Mouse (Mus musculus) megakaryocyte, embryonic 14.5 days (primary cell): ENCODE data around the gene Hspa1l.

Source experiments
- FLI1 ChIP-seq: IDR thresholded peaks from 2 replicates; pipeline ENCODE4 v1.6.1; 2012; ENCODE audit warnings: low read length, inconsistent platforms, mixed read lengths
- GATA1 ChIP-seq: IDR thresholded peaks from 3 replicates; pipeline ENCODE4 v1.6.1; 2012; ENCODE audit warnings: mixed read lengths, low read length, inconsistent platforms, borderline replicate concordance

DNA sequence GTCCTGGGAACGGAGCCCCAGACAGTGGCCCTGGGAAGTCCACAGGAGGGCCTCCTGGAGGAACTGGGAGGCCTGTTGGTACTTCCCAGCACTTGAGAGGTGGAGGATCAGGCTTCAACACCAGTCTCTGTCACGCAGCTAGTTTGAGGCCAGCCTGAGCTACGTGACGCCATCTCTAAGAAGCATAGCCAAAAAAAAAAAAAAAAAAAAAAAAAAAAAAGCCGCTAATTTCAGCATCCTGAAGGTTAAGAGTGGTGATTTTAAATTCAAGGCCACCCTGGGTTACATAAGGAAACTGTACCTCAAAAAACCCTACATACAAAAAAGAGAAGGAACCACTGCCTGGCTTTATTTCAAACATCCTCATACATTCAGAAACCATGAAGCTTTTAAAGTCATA is 48.2 kb upstream of the Hspa1l start:
- TF ChIP-seq GATA1 (no peak), FLI1 (no peak)
